Mouse (Mus musculus): ENCODE data around the gene Prr5l. TPM values are rescaled to one million over a fixed set of nuclear protein-coding genes. Genes with fewer than 3 reads are reported as not detected.

The Prr5l gene
- polyA plus RNA-seq, 2 experiments = 16.4 to 27.3 TPM

- no peaks in the 10 kb centered on the region for H3K9me3 ChIP-seq (ENCODE audit: control insufficient read depth, low read length)
- H3K27ac ChIP-seq (replicated peaks; ENCODE audit: low read depth, low read length) = no peak overlapping the region
- 68% methylated on average over 10 of the region's 10 CpGs for WGBS
- no peaks in the 10 kb centered on the region for H3K36me3 ChIP-seq (ENCODE audit: control insufficient read depth, insufficient read depth, low read length)
- no peak overlapping the region for H3K9ac ChIP-seq (ENCODE audit: low read depth, low read length, severe bottlenecking)
- peaks cover 4% of the 10 kb centered on the region; the same call in 1 of the 2 replicates for H3K4me1 ChIP-seq (ENCODE audit: control insufficient read depth, insufficient read depth, low read length)
- TF ChIP-seq POLR2A (IDR thresholded peaks at IDR 0.05; ENCODE audit: borderline replicate concordance, extremely low read depth, insufficient read depth, insufficient read length) = no peak
- no peak for ATAC-seq (ENCODE audit: low FRiP score, low read depth)
- DNase-seq (ENCODE audit: low spot score) = no peak
- no peaks in the 10 kb centered on the region for H3K27me3 ChIP-seq (ENCODE audit: control insufficient read depth, insufficient read depth, low read length)
- H3K4me3 ChIP-seq (replicated peaks; ENCODE audit: low read length) = no peak overlapping the region
- H3K4me2 ChIP-seq (replicated peaks; ENCODE audit: low read depth, low read length, severe bottlenecking) = no peak overlapping the region
Measured at GRCm38 (mm10) chr2:101907386-101908022, 24.7 kb upstream of the Prr5l start.

GRCm38 (mm10) chr2:101906379-101906690, 23.5 kb upstream of the Prr5l start:
- H3K36me3 ChIP-seq (ENCODE audit: control insufficient read depth, insufficient read depth, low read length) = peaks cover 1% of the 10 kb centered on the region; the same call in 1 of the 2 replicates
- H3K4me2 ChIP-seq (replicated peaks; ENCODE audit: low read depth, low read length, severe bottlenecking) = no peak overlapping the region; the same call in 1 of the 2 replicates
- no peak overlapping the region for H3K4me3 ChIP-seq (replicated peaks; ENCODE audit: low read length)
- no peak overlapping the region for H3K27ac ChIP-seq (replicated peaks; ENCODE audit: low read depth, low read length)
- no peaks in the 10 kb centered on the region for H3K9me3 ChIP-seq (ENCODE audit: control insufficient read depth, low read length)
- no peak for TF ChIP-seq POLR2A (IDR thresholded peaks at IDR 0.05; ENCODE audit: borderline replicate concordance, extremely low read depth, insufficient read depth, insufficient read length)
- H3K27me3 ChIP-seq (ENCODE audit: control insufficient read depth, insufficient read depth, low read length) = no peaks in the 10 kb centered on the region
- DNase-seq (ENCODE audit: low spot score) (no peak), ATAC-seq (ENCODE audit: low FRiP score, low read depth) (no peak)
- peaks cover 4% of the 10 kb centered on the region; the same call in 1 of the 2 replicates for H3K4me1 ChIP-seq (ENCODE audit: control insufficient read depth, insufficient read depth, low read length)
- 0 out of 2 replicates have a peak overlapping the region, but pooled peaks have one; percentile 1 for H3K9ac ChIP-seq (ENCODE audit: low read depth, low read length, severe bottlenecking)
- 69% methylated on average over 5 of the region's 5 CpGs for WGBS

DNA sequence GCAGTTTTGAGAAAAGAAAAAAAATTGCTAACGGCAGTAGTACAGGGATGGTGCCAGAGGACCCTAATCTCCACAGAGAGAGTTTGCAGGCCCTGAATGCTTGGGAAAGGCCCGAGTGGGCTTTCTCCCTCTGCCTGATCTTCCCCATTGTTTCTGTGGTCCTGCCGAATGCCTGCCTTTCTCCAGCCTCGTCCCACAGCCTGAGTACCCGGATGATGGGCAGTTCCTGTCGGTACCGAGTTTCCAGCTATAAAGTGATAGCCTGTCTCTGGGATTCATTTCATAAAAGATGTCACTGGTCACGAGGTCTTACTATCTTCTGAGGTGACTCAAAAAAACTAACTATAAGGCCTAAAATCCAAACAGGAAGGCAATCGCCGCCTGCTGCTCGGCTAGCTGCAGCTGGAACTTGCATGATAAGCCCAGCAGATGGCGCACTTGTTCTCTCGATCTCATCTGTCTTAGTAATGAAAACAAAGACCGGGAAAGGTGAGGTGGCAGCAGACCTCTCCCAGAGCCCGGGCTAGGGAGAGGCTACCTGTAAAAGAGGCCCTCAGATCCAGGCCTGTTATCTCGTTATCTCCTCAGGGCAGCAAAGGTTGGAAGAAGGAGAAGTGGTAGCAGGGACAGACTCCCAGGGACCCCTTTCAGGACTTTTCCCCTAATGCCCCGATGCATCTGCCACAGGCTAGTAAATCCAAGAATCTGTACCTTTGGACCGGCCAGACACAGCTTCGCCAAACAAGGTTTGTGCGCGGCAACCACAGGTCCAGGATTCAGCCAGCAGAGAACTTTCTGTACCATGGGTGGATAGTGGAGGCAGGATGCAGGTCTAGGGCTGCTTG, 22.9 kb upstream of the Prr5l start:
- H3K4me3 ChIP-seq (replicated peaks; ENCODE audit: low read length) = no peak overlapping the region
- no peaks in the 10 kb centered on the region for H3K27me3 ChIP-seq (ENCODE audit: control insufficient read depth, insufficient read depth, low read length)
- H3K4me2 ChIP-seq (replicated peaks; ENCODE audit: low read depth, low read length, severe bottlenecking) = peak overlapping the region; percentile 40
- no peak overlapping the region for H3K27ac ChIP-seq (replicated peaks; ENCODE audit: low read depth, low read length)
- ATAC-seq (ENCODE audit: low FRiP score, low read depth) (peak; percentile 62; the same call in 1 of the 2 replicates), DNase-seq (ENCODE audit: low spot score) (peak; percentile 93)
- no peaks in the 10 kb centered on the region for H3K9me3 ChIP-seq (ENCODE audit: control insufficient read depth, low read length)
- 0 out of 2 replicates have a peak, but pooled peaks have one; percentile 34 for TF ChIP-seq POLR2A (IDR thresholded peaks at IDR 0.05; ENCODE audit: borderline replicate concordance, extremely low read depth, insufficient read depth, insufficient read length)
- peaks cover 4% of the 10 kb centered on the region; the same call in 1 of the 2 replicates for H3K4me1 ChIP-seq (ENCODE audit: control insufficient read depth, insufficient read depth, low read length)
- H3K36me3 ChIP-seq (ENCODE audit: control insufficient read depth, insufficient read depth, low read length) = peaks cover 7% of the 10 kb centered on the region
- WGBS = 25% methylated on average over 21 of the region's 21 CpGs
- H3K9ac ChIP-seq (ENCODE audit: low read depth, low read length, severe bottlenecking) = peak overlapping the region; percentile 1; the same call in 1 of the 2 replicates

DNA sequence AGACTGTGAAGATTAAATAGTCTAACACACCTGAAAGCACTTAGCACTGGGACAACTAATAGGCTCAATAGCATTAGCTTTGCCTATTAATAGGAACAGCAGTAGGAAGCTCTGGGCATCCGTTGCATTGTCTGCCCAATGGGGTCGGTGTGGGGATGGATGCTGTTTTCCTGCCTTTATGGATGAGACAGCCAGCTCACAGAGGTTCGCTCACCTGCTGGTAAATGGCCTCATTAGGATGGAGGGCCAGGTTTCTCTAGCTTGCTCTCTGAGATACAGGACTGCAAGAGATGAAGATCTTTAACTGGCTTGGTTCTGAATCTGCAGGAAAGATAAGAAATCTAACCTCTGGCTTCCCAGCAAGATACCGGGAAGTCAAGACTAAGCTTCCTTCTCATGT, 19.4 kb upstream of the Prr5l start:
- 69% methylated on average over 4 of the region's 4 CpGs for WGBS
- Histone ChIP-seq H3K9ac (ENCODE audit: low read depth, low read length, severe bottlenecking) (no peak overlapping the region), H3K27ac (replicated peaks; ENCODE audit: low read depth, low read length) (no peak overlapping the region), H3K27me3 (ENCODE audit: control insufficient read depth, insufficient read depth, low read length) (no peaks in the 10 kb centered on the region), H3K4me3 (replicated peaks; ENCODE audit: low read length) (no peak overlapping the region), H3K4me1 (ENCODE audit: control insufficient read depth, insufficient read depth, low read length) (peaks cover 4% of the 10 kb centered on the region; the same call in 1 of the 2 replicates), H3K4me2 (replicated peaks; ENCODE audit: low read depth, low read length, severe bottlenecking) (no peak overlapping the region), H3K36me3 (ENCODE audit: control insufficient read depth, insufficient read depth, low read length) (peaks cover 18% of the 10 kb centered on the region), H3K9me3 (ENCODE audit: control insufficient read depth, low read length) (no peaks in the 10 kb centered on the region)
- DNase-seq (ENCODE audit: low spot score) (no peak), ATAC-seq (ENCODE audit: low FRiP score, low read depth) (no peak)
- TF ChIP-seq POLR2A (IDR thresholded peaks at IDR 0.05; ENCODE audit: borderline replicate concordance, extremely low read depth, insufficient read depth, insufficient read length) = no peak

- 76% methylated on average over 10 of the region's 10 CpGs for WGBS
- Histone ChIP-seq H3K9me3 (ENCODE audit: control insufficient read depth, low read length) (no peaks in the 10 kb centered on the region), H3K9ac (ENCODE audit: low read depth, low read length, severe bottlenecking) (no peak overlapping the region), H3K4me3 (replicated peaks; ENCODE audit: low read length) (no peak overlapping the region), H3K27me3 (ENCODE audit: control insufficient read depth, insufficient read depth, low read length) (no peaks in the 10 kb centered on the region), H3K4me1 (ENCODE audit: control insufficient read depth, insufficient read depth, low read length) (no peaks in the 10 kb centered on the region), H3K4me2 (replicated peaks; ENCODE audit: low read depth, low read length, severe bottlenecking) (no peak overlapping the region), H3K27ac (replicated peaks; ENCODE audit: low read depth, low read length) (no peak overlapping the region), H3K36me3 (ENCODE audit: control insufficient read depth, insufficient read depth, low read length) (peaks cover 27% of the 10 kb centered on the region)
- TF ChIP-seq POLR2A (IDR thresholded peaks at IDR 0.05; ENCODE audit: borderline replicate concordance, extremely low read depth, insufficient read depth, insufficient read length) = no peak
- ATAC-seq (ENCODE audit: low FRiP score, low read depth) = no peak; the same call in 1 of the 2 replicates
- no peak for DNase-seq (ENCODE audit: low spot score)
Measured at GRCm38 (mm10) chr2:101896425-101897204, 13.8 kb upstream of the Prr5l start.

Data from limb, embryonic 14.5 days (tissue).